Mouse (Mus musculus): ENCODE data around the gene Rsph4a. TPM values are rescaled to one million over a fixed set of nuclear protein-coding genes. Genes with fewer than 3 reads are reported as not detected.
"Not testable (repeated sequence)": the region's sequence is repeated elsewhere in the genome, so short reads cannot be mapped to it uniquely, and the experiment has no call there.

Gene Rsph4a
- 1.6 and 3.3 TPM in 2 replicates for polyA plus RNA-seq (2015; fragmentation: Nextera tagmentation; extraction: Ambion mirVana)

- no peaks in the 10 kb centered on the region for H3K4me1 ChIP-seq
- H3K4me3 ChIP-seq (replicated peaks), result peak within 1 kb of the TSS; percentile 48
- peak; percentile 73 for ATAC-seq (ENCODE audit: insufficient number of reproducible peaks, low FRiP score, low TSS enrichment, low read depth)
- WGBS, result 8% methylated on average over 17 of the region's 17 CpGs
- H3K4me2 ChIP-seq (replicated peaks), result peak within 1 kb of the TSS; percentile 72
- no peaks in the 10 kb centered on the region for H3K27me3 ChIP-seq
- H3K27ac ChIP-seq (replicated peaks), result no peak within 1 kb of the TSS
- no peaks in the 10 kb centered on the region for H3K9me3 ChIP-seq (replicated peaks)
- no peaks in the 10 kb centered on the region for H3K36me3 ChIP-seq
- H3K9ac ChIP-seq, result no peak within 1 kb of the TSS
Observed at GRCm38 (mm10) chr10:33904530-33905481, at the start of gene Rsph4a. Gene Rsph4a (plus strand): TSS chr10:33905111.

- Histone ChIP-seq H3K27me3 (no peaks in the 10 kb centered on the region), H3K4me2 (replicated peaks) (no peak within 1 kb of the TSS), H3K9me3 (replicated peaks) (no peaks in the 10 kb centered on the region), H3K4me3 (replicated peaks) (no peak within 1 kb of the TSS), H3K36me3 (no peaks in the 10 kb centered on the region), H3K4me1 (no peaks in the 10 kb centered on the region), H3K27ac (replicated peaks) (no peak within 1 kb of the TSS), H3K9ac (no peak within 1 kb of the TSS)
- ATAC-seq (ENCODE audit: insufficient number of reproducible peaks, low FRiP score, low TSS enrichment, low read depth), result no peak
Observed at GRCm38 (mm10) chr10:33857421-33857820, 47.5 kb upstream of the Rsph4a start, which contains the start of gene Sult3a1. Gene Sult3a1 (plus strand): TSS chr10:33857721.

GRCm38 (mm10) chr10:33865994-33866393 is 38.9 kb upstream of the Rsph4a start:
- H3K27me3 ChIP-seq, result no peaks in the 10 kb centered on the region
- 71% methylated on average over 2 of the region's 2 CpGs for WGBS
- H3K9ac ChIP-seq, result no peak overlapping the region
- no peaks in the 10 kb centered on the region for H3K4me1 ChIP-seq
- H3K9me3 ChIP-seq (replicated peaks), result no peaks in the 10 kb centered on the region
- H3K4me2 ChIP-seq (replicated peaks), result no peak overlapping the region
- no peak overlapping the region for H3K4me3 ChIP-seq (replicated peaks)
- no peak for ATAC-seq (ENCODE audit: insufficient number of reproducible peaks, low FRiP score, low TSS enrichment, low read depth)
- no peak overlapping the region for H3K27ac ChIP-seq (replicated peaks)
- H3K36me3 ChIP-seq, result no peaks in the 10 kb centered on the region

DNA sequence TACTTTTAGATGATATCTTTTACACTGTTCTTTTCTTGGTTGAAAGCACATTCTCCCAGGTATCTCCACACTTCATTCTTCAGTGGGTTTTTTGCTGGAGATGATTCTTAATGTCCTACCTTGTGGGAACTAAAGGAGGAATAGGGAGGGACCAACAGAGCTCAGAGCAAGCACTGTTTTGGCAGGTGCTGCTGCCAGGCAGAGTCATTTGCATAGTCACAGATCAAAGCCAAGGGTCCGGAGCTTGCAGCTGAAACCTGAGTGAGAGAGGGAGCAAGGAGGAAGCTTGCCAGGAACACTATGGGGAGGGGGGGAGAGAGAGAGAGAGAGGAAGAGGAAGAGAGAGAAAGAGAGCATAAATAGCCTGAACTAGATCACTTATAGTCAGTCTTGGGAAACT is 34.5 kb upstream of the Rsph4a start:
- H3K4me3 ChIP-seq (replicated peaks), result no peak overlapping the region
- no peak overlapping the region for H3K4me2 ChIP-seq (replicated peaks)
- ATAC-seq (ENCODE audit: insufficient number of reproducible peaks, low FRiP score, low TSS enrichment, low read depth), result no peak
- H3K9me3 ChIP-seq (replicated peaks), result no peaks in the 10 kb centered on the region
- no peaks in the 10 kb centered on the region for H3K36me3 ChIP-seq
- 11% methylated on average over 1 of the region's 1 CpGs for WGBS
- H3K27ac ChIP-seq (replicated peaks), result no peak overlapping the region
- no peaks in the 10 kb centered on the region for H3K4me1 ChIP-seq
- no peak overlapping the region for H3K9ac ChIP-seq
- H3K27me3 ChIP-seq, result no peaks in the 10 kb centered on the region

DNA sequence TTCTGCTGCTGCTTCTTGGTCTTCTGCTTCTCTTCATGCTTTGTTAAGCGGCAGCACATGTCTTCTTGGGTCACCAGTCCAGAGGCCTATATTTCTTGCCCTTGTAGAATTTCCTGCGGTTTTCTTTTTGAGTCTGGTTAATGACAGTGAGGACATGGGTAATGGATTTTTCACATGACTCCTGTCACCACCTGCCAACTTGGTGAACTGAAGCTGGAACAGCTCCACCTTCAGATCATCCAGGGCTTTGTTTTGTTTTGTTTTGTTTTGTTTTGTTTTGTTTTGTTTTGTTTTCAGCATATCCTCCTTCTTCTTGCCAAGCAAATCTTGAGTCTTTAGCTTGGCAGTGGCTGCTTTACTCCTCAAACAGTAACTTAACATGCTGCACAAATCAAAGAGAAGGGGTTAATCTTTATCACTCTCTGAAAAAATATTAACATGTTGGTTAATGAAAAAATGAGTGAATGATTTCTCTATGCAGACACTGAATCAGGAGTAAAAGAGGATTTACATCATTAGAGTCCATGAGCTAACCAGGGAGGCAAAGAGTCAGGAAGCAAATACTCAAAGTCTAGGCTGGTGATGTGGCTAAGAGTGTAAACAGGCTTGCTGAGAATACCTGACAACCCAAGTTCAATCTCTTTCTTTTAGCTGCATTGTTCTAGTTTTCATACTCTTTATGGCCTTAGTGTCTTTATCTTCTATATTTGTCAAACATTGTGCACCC is 32.1 kb upstream of the Rsph4a start:
- WGBS, result 84% methylated on average over 2 of the region's 2 CpGs

DNA sequence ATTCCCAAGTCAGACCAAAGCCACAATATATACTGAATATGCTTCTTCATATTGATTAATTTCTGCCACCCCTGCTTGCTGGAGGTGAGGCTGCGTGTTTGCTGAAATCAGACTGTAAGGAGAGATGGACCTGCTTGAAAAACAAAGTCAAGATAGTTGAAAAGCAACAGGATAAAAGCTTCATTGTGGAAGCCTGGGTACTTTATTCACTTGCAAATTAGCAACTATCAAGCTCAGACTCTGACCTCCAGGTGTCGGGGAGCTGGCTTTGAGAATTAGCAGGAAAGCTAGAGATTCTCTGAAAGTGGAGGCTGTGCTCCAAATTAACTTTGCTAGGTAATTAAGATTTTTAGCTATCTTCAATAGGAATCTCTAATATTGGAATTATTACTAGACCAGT is 22.5 kb upstream of the Rsph4a start:
- H3K4me2 ChIP-seq (replicated peaks); H3K27me3 ChIP-seq; H3K4me3 ChIP-seq (replicated peaks); H3K9me3 ChIP-seq (replicated peaks); ATAC-seq (ENCODE audit: insufficient number of reproducible peaks, low FRiP score, low TSS enrichment, low read depth); H3K9ac ChIP-seq; H3K4me1 ChIP-seq; H3K27ac ChIP-seq (replicated peaks); H3K36me3 ChIP-seq: not testable (repeated sequence)
- 92% methylated on average over 2 of the region's 2 CpGs for WGBS

More for the DNA sequence above, 32.1 kb upstream of the Rsph4a start:
- no peak for ATAC-seq (ENCODE audit: insufficient number of reproducible peaks, low FRiP score, low TSS enrichment, low read depth)
- Histone ChIP-seq H3K27me3 (no peaks in the 10 kb centered on the region), H3K36me3 (no peaks in the 10 kb centered on the region), H3K9ac (no peak overlapping the region), H3K9me3 (replicated peaks) (no peaks in the 10 kb centered on the region), H3K4me2 (replicated peaks) (no peak overlapping the region), H3K4me1 (no peaks in the 10 kb centered on the region), H3K4me3 (replicated peaks) (no peak overlapping the region), H3K27ac (replicated peaks) (no peak overlapping the region)

DNA sequence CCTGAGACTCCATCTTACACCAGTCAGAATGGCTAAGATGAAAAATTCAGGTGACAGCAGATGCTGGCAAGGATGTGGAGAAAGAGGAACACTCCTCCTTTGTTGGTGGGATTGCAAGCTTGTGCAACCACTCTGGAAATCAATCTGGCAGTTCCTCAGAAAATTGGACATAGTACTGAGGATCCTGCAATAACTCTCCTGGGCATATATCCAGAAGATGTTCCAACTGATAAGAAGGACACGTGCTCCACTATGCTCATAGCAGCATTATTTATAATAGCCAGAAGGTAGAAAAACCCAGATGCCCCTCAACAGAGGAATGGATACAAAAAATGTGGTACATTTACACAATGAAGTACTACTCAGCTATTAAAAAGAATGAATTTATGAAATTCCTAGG is 3.4 kb upstream of the Rsph4a start:
- not testable (repeated sequence) for H3K27me3 ChIP-seq; H3K4me2 ChIP-seq (replicated peaks); H3K27ac ChIP-seq (replicated peaks); H3K36me3 ChIP-seq; H3K9me3 ChIP-seq (replicated peaks); H3K4me1 ChIP-seq; H3K4me3 ChIP-seq (replicated peaks); ATAC-seq (ENCODE audit: insufficient number of reproducible peaks, low FRiP score, low TSS enrichment, low read depth); H3K9ac ChIP-seq
- WGBS, result 78% methylated on average over 1 of the region's 1 CpGs

- ATAC-seq (ENCODE audit: insufficient number of reproducible peaks, low FRiP score, low TSS enrichment, low read depth), result no peak
- Histone ChIP-seq H3K9ac (no peak overlapping the region), H3K4me1 (no peaks in the 10 kb centered on the region), H3K27ac (replicated peaks) (no peak overlapping the region), H3K27me3 (no peaks in the 10 kb centered on the region), H3K4me3 (replicated peaks) (peak overlapping the region; percentile 48), H3K36me3 (no peaks in the 10 kb centered on the region), H3K4me2 (replicated peaks) (peak overlapping the region; percentile 72), H3K9me3 (replicated peaks) (no peaks in the 10 kb centered on the region)
- WGBS, result 3% methylated on average over 6 of the region's 6 CpGs
Observed at GRCm38 (mm10) chr10:33905489-33905888, 578 bp downstream of the Rsph4a start.

DNA sequence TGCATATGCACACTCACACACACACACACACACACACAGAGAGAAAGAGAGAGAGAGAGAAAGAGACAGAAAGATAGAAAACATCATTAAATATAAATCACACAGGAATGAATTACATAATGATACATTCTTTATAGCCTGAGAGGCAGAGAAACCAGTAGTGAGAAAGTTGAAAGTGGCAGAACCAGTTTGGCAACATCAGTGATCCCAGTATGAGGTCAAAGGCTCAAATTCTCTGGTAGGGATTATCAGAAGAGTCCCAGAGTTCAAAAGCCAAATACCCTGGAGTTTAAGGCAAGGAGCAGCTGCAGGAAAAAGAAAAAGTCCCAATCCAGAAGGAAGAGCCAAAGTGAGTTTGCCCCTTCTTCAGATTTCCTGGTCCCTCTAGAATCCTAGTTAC is 35.8 kb downstream of the Rsph4a start:
- no peaks in the 10 kb centered on the region for H3K4me1 ChIP-seq
- H3K27ac ChIP-seq (replicated peaks), result no peak overlapping the region
- ATAC-seq (ENCODE audit: insufficient number of reproducible peaks, low FRiP score, low TSS enrichment, low read depth), result no peak
- no peak overlapping the region for H3K4me3 ChIP-seq (replicated peaks)
- no peaks in the 10 kb centered on the region for H3K27me3 ChIP-seq
- no peak overlapping the region for H3K9ac ChIP-seq
- H3K9me3 ChIP-seq (replicated peaks), result no peaks in the 10 kb centered on the region
- no peak overlapping the region for H3K4me2 ChIP-seq (replicated peaks)
- H3K36me3 ChIP-seq, result peaks cover 56% of the 10 kb centered on the region

GRCm38 (mm10) chr10:33945390-33945789 is 40.5 kb downstream of the Rsph4a start:
- no peaks in the 10 kb centered on the region for H3K27me3 ChIP-seq
- WGBS, result 91% methylated on average over 3 of the region's 3 CpGs
- no peak overlapping the region for H3K4me3 ChIP-seq (replicated peaks)
- H3K9ac ChIP-seq, result no peak overlapping the region
- peaks cover 4% of the 10 kb centered on the region; the same call in 1 of the 2 replicates for H3K4me1 ChIP-seq
- ATAC-seq (ENCODE audit: insufficient number of reproducible peaks, low FRiP score, low TSS enrichment, low read depth), result no peak
- no peak overlapping the region for H3K27ac ChIP-seq (replicated peaks)
- peaks cover 29% of the 10 kb centered on the region; the same call in 1 of the 2 replicates for H3K36me3 ChIP-seq
- no peak overlapping the region for H3K4me2 ChIP-seq (replicated peaks)
- no peaks in the 10 kb centered on the region for H3K9me3 ChIP-seq (replicated peaks)

- 88% methylated on average over 2 of the region's 2 CpGs for WGBS
- H3K4me2 ChIP-seq (replicated peaks), result no peak overlapping the region
Observed at GRCm38 (mm10) chr10:33946336-33946735, 41.4 kb downstream of the Rsph4a start.

More at GRCm38 (mm10) chr10:33946336-33946735, 41.4 kb downstream of the Rsph4a start:
- no peaks in the 10 kb centered on the region for H3K9me3 ChIP-seq (replicated peaks)
- H3K27ac ChIP-seq (replicated peaks), result no peak overlapping the region
- no peaks in the 10 kb centered on the region for H3K27me3 ChIP-seq
- peaks cover 28% of the 10 kb centered on the region; the same call in 1 of the 2 replicates for H3K36me3 ChIP-seq
- H3K4me1 ChIP-seq, result peaks cover 4% of the 10 kb centered on the region; the same call in 1 of the 2 replicates
- H3K9ac ChIP-seq, result no peak overlapping the region
- H3K4me3 ChIP-seq (replicated peaks), result no peak overlapping the region
- no peak for ATAC-seq (ENCODE audit: insufficient number of reproducible peaks, low FRiP score, low TSS enrichment, low read depth)

All from embryonic facial prominence, embryonic 15.5 days (tissue).